Mouse (Mus musculus) intestine, postnatal 0 days (tissue): Measurements from ENCODE around the gene Bola3. TPM values are rescaled to one million over a fixed set of nuclear protein-coding genes. Genes with fewer than 3 reads are reported as not detected.

ENCODE experiments used
- ATAC-seq: fragments of 200-750 bp; cut with Nextera tagmentation; 2 replicates; pipeline ENCODE4 v1.8.0; 2017; ENCODE audit warnings: mild to moderate bottlenecking, moderate TSS enrichment, moderate library complexity
- H3K27ac ChIP-seq: fragments of 300-500 bp; sonication (generic); 2 replicates; pipeline ENCODE4 v1.5.1; 2014; ENCODE audit warnings: mild to moderate bottlenecking, low read depth, low read length, moderate library complexity
- H3K27me3 ChIP-seq: fragments of 300-500 bp; sonication (generic); replicated peaks from 2 replicates; pipeline ENCODE4 v1.6.1; 2014; ENCODE audit warnings: low read length, mixed read lengths; ENCODE audit not compliant: control insufficient read depth, insufficient read depth
- H3K36me3 ChIP-seq: fragments of 300-500 bp; sonication (generic); 2 replicates; pipeline ENCODE4 v1.6.1; 2014; ENCODE audit warnings: mild to moderate bottlenecking, moderate library complexity; ENCODE audit not compliant: control insufficient read depth, insufficient read depth
- H3K4me1 ChIP-seq: fragments of 300-500 bp; sonication (generic); replicated peaks from 2 replicates; pipeline ENCODE4 v1.6.1; 2014; ENCODE audit warnings: antibody characterized with exemption, low read length, mixed read lengths; ENCODE audit not compliant: control insufficient read depth, insufficient read depth
- H3K4me2 ChIP-seq: fragments of 300-500 bp; sonication (generic); replicated peaks from 2 replicates; pipeline ENCODE4 v1.6.1; 2014; ENCODE audit warnings: low read depth, mild to moderate bottlenecking, moderate library complexity
- H3K4me3 ChIP-seq: fragments of 300-500 bp; sonication (generic); 2 replicates; pipeline ENCODE4 v1.5.1; 2014; ENCODE audit warnings: low read depth, low read length
- H3K9ac ChIP-seq: fragments of 300-500 bp; sonication (generic); 2 replicates; pipeline ENCODE4 v1.6.1; 2014; ENCODE audit warnings: mild to moderate bottlenecking, low read depth, low read length
- H3K9me3 ChIP-seq: fragments of 300-500 bp; sonication (generic); 2 replicates; pipeline ENCODE4 v1.6.1; 2016; ENCODE audit warnings: mixed run types; ENCODE audit not compliant: control insufficient read depth
- CTCF ChIP-seq: sonication (generic); IDR thresholded peaks from 2 replicates; pipeline ENCODE4 v1.5.1; 2016; ENCODE audit warnings: low read depth, mild to moderate bottlenecking, control low read depth, antibody characterized with exemption, moderate library complexity
- WGBS: fragments of 180-500 bp; shearing (Covaris S2); extraction: QIAGEN DNeasy Blood & Tissue Kit; methylation state at CpG from one replicate; pipeline ENCODE4 v1.1.7; 2014; 5-methylcytosine and 5-hydroxymethylcytosine counted together
- polyA plus RNA-seq: library from polyadenylated mRNA; unstranded; fragments of >200 nt; fragmentation: Nextera tagmentation; extraction: Ambion mirVana; gene quantifications from 2 replicates; pipeline ENCODE4 v1.2.1, GENCODE M21; 2015

Bola3 gene
- polyA plus RNA-seq = 167 and 184 TPM in 2 replicates

DNA sequence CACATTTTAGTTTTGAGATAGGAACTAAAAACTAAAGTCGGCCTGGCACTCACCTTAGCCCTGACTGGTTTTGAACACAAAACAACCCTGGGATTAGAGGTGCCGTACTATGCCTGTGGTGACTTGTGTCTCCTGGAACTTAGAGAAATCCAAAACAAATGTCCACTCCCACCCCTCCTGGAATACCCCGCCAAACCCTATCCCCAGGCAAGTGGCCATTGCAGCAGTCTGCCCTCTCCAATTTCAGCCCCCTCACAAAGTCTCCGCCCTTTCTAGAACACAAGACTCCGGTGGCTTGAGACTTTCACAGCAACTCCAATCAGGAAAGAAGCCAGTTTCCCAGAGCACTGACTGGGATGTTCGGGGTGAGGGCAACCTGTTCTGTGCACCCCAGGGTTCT is at the start of gene Bola3:
TSS of gene Bola3 (plus strand) at position 275 of the 400 bp plus-strand sequence.
- Histone ChIP-seq H3K4me3 (peak within 1 kb of the TSS; percentile 66), H3K27me3 (no peaks in the 10 kb centered on the region), H3K9ac (peak within 1 kb of the TSS; percentile 78), H3K27ac (peak within 1 kb of the TSS; percentile 6; the same call in 1 of the 2 replicates), H3K9me3 (no peaks in the 10 kb centered on the region), H3K4me2 (peak within 1 kb of the TSS; percentile 72), H3K36me3 (peaks cover 19% of the 10 kb centered on the region; the same call in 1 of the 2 replicates), H3K4me1 (peaks cover 4% of the 10 kb centered on the region; the same call in 1 of the 2 replicates)
- no peak for TF ChIP-seq CTCF
- 32% methylated on average over 6 of the region's 6 CpGs for WGBS
- ATAC-seq = peak; percentile 24

- Histone ChIP-seq H3K4me1 (peaks cover 4% of the 10 kb centered on the region; the same call in 1 of the 2 replicates), H3K9ac (no peak overlapping the region), H3K4me3 (no peak overlapping the region), H3K9me3 (no peaks in the 10 kb centered on the region), H3K36me3 (0 out of 2 replicates have a peak, but pooled peaks cover 6% of the 10 kb centered on the region), H3K27me3 (no peaks in the 10 kb centered on the region), H3K4me2 (peak overlapping the region; percentile 21; the same call in 1 of the 2 replicates), H3K27ac (no peak overlapping the region)
- WGBS = 41% methylated on average over 7 of the region's 7 CpGs
- peak; percentile 93 for ATAC-seq
- TF ChIP-seq CTCF = no peak
Observed at GRCm38 (mm10) chr6:83300447-83301229, 48.3 kb upstream of the Bola3 start.

GRCm38 (mm10) chr6:83301294-83301693 is 47.7 kb upstream of the Bola3 start:
- Histone ChIP-seq H3K27ac (no peak overlapping the region), H3K27me3 (no peaks in the 10 kb centered on the region), H3K9me3 (no peaks in the 10 kb centered on the region), H3K4me1 (peaks cover 4% of the 10 kb centered on the region; the same call in 1 of the 2 replicates), H3K4me3 (no peak overlapping the region), H3K36me3 (peaks cover 10% of the 10 kb centered on the region), H3K4me2 (no peak overlapping the region), H3K9ac (no peak overlapping the region)
- WGBS = 67% methylated on average over 2 of the region's 2 CpGs
- no peak for TF ChIP-seq CTCF
- no peak for ATAC-seq

- H3K4me3 ChIP-seq = no peak overlapping the region
- TF ChIP-seq CTCF = no peak
- no peak overlapping the region for H3K27ac ChIP-seq
- 85% methylated on average over 5 of the region's 5 CpGs for WGBS
- no peaks in the 10 kb centered on the region for H3K9me3 ChIP-seq
- peaks cover 4% of the 10 kb centered on the region; the same call in 1 of the 2 replicates for H3K4me1 ChIP-seq
- no peak overlapping the region for H3K4me2 ChIP-seq
- no peaks in the 10 kb centered on the region for H3K27me3 ChIP-seq
- ATAC-seq = no peak
- H3K9ac ChIP-seq = no peak overlapping the region
- H3K36me3 ChIP-seq = peaks cover 20% of the 10 kb centered on the region
Observed at GRCm38 (mm10) chr6:83302264-83302663, 46.7 kb upstream of the Bola3 start.

DNA sequence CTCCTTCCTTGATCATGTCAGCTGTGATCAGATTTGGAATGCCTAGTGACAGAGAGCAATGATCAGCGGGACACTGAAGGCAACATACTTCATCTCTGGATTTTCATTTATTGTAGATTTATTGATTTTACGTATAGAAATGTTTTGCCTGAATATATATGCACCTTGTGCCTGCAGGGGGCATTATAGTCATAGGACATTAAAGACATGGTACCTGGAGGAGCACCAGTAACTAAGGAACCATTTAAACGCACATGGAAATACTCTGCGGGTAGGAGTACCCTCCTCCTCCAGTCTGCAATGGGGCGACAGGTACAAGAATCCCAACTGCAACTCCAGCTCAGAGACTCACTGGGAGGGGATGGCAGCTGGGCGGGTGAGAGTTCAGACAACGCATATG is 39.9 kb upstream of the Bola3 start:
- Histone ChIP-seq H3K9me3 (no peaks in the 10 kb centered on the region), H3K27ac (no peak overlapping the region), H3K4me1 (no peaks in the 10 kb centered on the region), H3K4me3 (no peak overlapping the region), H3K36me3 (peaks cover 30% of the 10 kb centered on the region), H3K4me2 (no peak overlapping the region), H3K9ac (no peak overlapping the region), H3K27me3 (no peaks in the 10 kb centered on the region)
- no peak for ATAC-seq
- TF ChIP-seq CTCF = peak; percentile 55
- WGBS = 86% methylated on average over 7 of the region's 7 CpGs

GRCm38 (mm10) chr6:83311206-83311605 is 37.7 kb upstream of the Bola3 start:
- Histone ChIP-seq H3K9ac (no peak overlapping the region), H3K36me3 (peaks cover 20% of the 10 kb centered on the region; the same call in 1 of the 2 replicates), H3K4me3 (no peak overlapping the region), H3K27ac (peak overlapping the region; percentile 73; the same call in 1 of the 2 replicates), H3K4me1 (no peaks in the 10 kb centered on the region), H3K9me3 (no peaks in the 10 kb centered on the region), H3K4me2 (0 out of 2 replicates have a peak overlapping the region, but pooled peaks have one; percentile 32), H3K27me3 (no peaks in the 10 kb centered on the region)
- no peak for ATAC-seq
- 80% methylated on average over 11 of the region's 11 CpGs for WGBS
- TF ChIP-seq CTCF = no peak
